Mouse (Mus musculus): ENCODE results near the gene Kansl3. TPM values are rescaled to one million over a fixed set of nuclear protein-coding genes. Genes with fewer than 3 reads are reported as not detected.

Kansl3 gene
- polyA plus RNA-seq, 1 experiment from 2014 or later, result 53.4 TPM

DNA sequence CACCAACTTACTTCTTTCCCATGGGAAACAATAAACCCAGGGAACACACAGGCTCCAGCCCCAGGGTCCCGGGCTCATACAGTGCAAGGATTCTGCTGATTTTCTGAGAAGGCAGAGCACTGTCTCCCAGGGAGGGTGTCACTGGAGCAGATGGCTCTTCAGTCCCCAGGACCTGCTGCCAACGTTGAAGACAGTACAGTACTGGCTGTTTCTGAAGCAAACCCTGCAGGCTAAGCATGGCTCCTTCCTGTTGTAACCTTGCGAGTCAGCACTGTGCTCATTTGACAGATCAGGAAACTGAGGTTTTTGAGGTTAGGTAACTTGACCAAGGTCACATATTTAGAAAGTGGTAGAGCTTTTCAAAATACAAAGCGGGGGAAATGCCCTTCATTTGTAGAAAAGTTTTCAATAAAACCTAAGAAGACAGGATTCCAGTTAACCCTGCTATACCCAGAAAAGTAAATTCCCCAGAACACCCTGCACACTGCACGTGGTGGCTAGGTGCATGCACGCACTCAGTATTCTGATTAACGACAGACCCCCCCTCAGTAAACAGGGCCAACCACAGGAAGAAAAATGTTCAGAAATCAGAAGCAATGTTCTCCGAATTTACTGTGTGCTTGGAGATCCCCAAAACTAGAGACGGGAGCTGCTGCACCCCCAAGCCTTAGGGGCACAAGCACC is 72.4 kb downstream of the Kansl3 start:
- WGBS, result 77% methylated on average over 9 of the region's 9 CpGs
- Histone ChIP-seq H3K4me3 (no peak overlapping the region), H3K27me3 (ENCODE audit: low read depth, poor library complexity, severe bottlenecking) (peaks cover 43% of the 10 kb centered on the region), H3K4me1 (no peaks in the 10 kb centered on the region), H3K36me3 (no peaks in the 10 kb centered on the region), H3K9me3 (replicated peaks) (no peaks in the 10 kb centered on the region), H3K27ac (no peak overlapping the region)
- DNase-seq (ENCODE audit: low spot score), result no peak

DNA sequence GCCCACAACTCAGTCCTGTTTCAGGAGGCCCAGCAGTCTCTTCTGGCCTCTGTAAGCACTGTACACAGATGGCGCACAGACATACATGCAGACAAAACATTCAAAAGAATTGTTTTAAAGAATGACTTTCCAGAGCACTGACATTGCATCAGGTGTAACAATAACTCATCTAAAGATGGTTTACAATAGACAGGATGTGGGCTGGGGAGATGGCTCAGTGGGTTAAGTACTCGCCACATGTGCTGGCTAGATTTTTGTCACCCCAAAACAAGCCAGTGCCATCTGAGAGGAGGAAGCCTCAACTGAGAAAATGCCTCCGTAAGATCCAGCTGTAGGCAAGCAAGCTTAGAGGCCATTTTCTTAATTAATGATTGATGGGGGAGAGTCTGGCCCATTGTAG is 74.6 kb downstream of the Kansl3 start:
- no peak for DNase-seq (ENCODE audit: low spot score)
- H3K27me3 ChIP-seq (ENCODE audit: low read depth, poor library complexity, severe bottlenecking), result peaks cover 22% of the 10 kb centered on the region
- H3K9me3 ChIP-seq (replicated peaks), result no peaks in the 10 kb centered on the region
- no peak overlapping the region for H3K4me3 ChIP-seq
- no peaks in the 10 kb centered on the region for H3K36me3 ChIP-seq
- H3K4me1 ChIP-seq, result no peaks in the 10 kb centered on the region
- H3K27ac ChIP-seq, result no peak overlapping the region
- 80% methylated on average over 3 of the region's 3 CpGs for WGBS

DNA sequence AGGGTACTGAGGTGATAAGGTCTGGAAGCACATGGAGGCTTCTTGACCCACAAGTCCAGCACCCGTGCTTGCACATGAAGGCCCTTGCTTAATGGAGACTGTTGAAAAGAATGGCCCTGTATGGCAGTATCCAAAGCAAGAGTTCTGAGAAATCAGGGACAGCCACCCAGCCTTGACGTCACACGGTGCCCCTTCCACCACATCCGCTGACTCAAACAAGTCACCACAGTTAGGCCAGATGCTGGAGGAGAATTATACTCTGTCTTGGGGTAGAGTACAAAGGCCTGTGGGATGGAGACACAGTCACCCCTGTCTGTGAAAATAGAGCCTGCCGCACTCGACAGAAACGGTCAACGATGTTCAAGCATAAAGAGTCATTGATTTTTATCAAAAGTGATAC is 75.5 kb downstream of the Kansl3 start:
- H3K36me3 ChIP-seq, result no peaks in the 10 kb centered on the region
- no peaks in the 10 kb centered on the region for H3K4me1 ChIP-seq
- DNase-seq (ENCODE audit: low spot score), result no peak
- H3K27me3 ChIP-seq (ENCODE audit: low read depth, poor library complexity, severe bottlenecking), result peaks cover 12% of the 10 kb centered on the region
- H3K9me3 ChIP-seq (replicated peaks), result no peaks in the 10 kb centered on the region
- H3K4me3 ChIP-seq, result no peak overlapping the region
- no peak overlapping the region for H3K27ac ChIP-seq
- 88% methylated on average over 8 of the region's 8 CpGs for WGBS

Small RNAs within 50 kb of the gene (microRNA-seq; reads per million reads assigned to microRNA genes)
- gene Mir6898, result 1.2 reads per million

Other genes starting within 250 kb of the Kansl3 start
- 54.1 and 55.2 TPM in 2 replicates for gene Uggt1, start 124.5 kb downstream of the Kansl3 start, polyA plus RNA-seq (2016; fragmentation: Nextera tagmentation; extraction: Ambion mirVana)
- gene Neurl3, start 94.5 kb downstream of the Kansl3 start, polyA plus RNA-seq (2016; fragmentation: Nextera tagmentation; extraction: Ambion mirVana), result 0.45 and 1.0 TPM in 2 replicates
- gene Arid5a, start 61.4 kb downstream of the Kansl3 start, polyA plus RNA-seq (2016; fragmentation: Nextera tagmentation; extraction: Ambion mirVana), result 2.8 and 4.2 TPM in 2 replicates
- gene Fer1l5, start 3.1 kb upstream of the Kansl3 start, polyA plus RNA-seq (2016; fragmentation: Nextera tagmentation; extraction: Ambion mirVana), result 1.1 and 1.7 TPM in 2 replicates
- 53.7 and 59.8 TPM in 2 replicates for gene Lman2l, start 76.1 kb upstream of the Kansl3 start, polyA plus RNA-seq (2016; fragmentation: Nextera tagmentation; extraction: Ambion mirVana)
- gene Cnnm4, start 102.4 kb upstream of the Kansl3 start, polyA plus RNA-seq (2016; fragmentation: Nextera tagmentation; extraction: Ambion mirVana), result 12.7 and 17.5 TPM in 2 replicates
- 3.6 and 4.5 TPM in 2 replicates for gene Cnnm3, start 142.7 kb upstream of the Kansl3 start, polyA plus RNA-seq (2016; fragmentation: Nextera tagmentation; extraction: Ambion mirVana)
- 14.3 and 16.8 TPM in 2 replicates for gene Ankrd23, start 167.7 kb upstream of the Kansl3 start, polyA plus RNA-seq (2016; fragmentation: Nextera tagmentation; extraction: Ambion mirVana)
- 0.39 TPM in 1 of 2 replicates, not detected in the other for gene Gm42417, start 170.2 kb upstream of the Kansl3 start, polyA plus RNA-seq (2016; fragmentation: Nextera tagmentation; extraction: Ambion mirVana)
- gene Ankrd39, start 178.3 kb upstream of the Kansl3 start, polyA plus RNA-seq (2016; fragmentation: Nextera tagmentation; extraction: Ambion mirVana), result 19.5 and 20.3 TPM in 2 replicates
- 28.5 and 34.2 TPM in 2 replicates for gene Sema4c, start 189.2 kb upstream of the Kansl3 start, polyA plus RNA-seq (2016; fragmentation: Nextera tagmentation; extraction: Ambion mirVana)

All from limb, embryonic 10.5 days (tissue).